Mouse (Mus musculus): ENCODE measurements around the gene Mlh3. TPM values are rescaled to one million over a fixed set of nuclear protein-coding genes. Genes with fewer than 3 reads are reported as not detected.
"Not testable (repeated sequence)": the region's sequence is repeated elsewhere in the genome, so short reads cannot be mapped to it uniquely, and the experiment has no call there.

The Mlh3 gene
- total RNA-seq, 2 experiments from 2014 or later = 8.9 to 10.6 TPM

- TF ChIP-seq CTCF (IDR thresholded peaks at IDR 0.05) = no peak
- Histone ChIP-seq H3K4me3 (no peak overlapping the region), H3K27ac (no peak overlapping the region)
- intact Hi-C loops (cut with DNase I) = no loop called here
- DNase-seq = no peak
These were observed 21.1 kb upstream of the Mlh3 start for GRCm38 (mm10) chr12:85291541-85291940.

- H3K27ac ChIP-seq = peak overlapping the region; percentile 91; the same call in 1 of the 2 replicates
- intact Hi-C loops (cut with DNase I) = no loop called here
These were observed 20.2 kb upstream of the Mlh3 start for GRCm38 (mm10) chr12:85290633-85291032.

DNA sequence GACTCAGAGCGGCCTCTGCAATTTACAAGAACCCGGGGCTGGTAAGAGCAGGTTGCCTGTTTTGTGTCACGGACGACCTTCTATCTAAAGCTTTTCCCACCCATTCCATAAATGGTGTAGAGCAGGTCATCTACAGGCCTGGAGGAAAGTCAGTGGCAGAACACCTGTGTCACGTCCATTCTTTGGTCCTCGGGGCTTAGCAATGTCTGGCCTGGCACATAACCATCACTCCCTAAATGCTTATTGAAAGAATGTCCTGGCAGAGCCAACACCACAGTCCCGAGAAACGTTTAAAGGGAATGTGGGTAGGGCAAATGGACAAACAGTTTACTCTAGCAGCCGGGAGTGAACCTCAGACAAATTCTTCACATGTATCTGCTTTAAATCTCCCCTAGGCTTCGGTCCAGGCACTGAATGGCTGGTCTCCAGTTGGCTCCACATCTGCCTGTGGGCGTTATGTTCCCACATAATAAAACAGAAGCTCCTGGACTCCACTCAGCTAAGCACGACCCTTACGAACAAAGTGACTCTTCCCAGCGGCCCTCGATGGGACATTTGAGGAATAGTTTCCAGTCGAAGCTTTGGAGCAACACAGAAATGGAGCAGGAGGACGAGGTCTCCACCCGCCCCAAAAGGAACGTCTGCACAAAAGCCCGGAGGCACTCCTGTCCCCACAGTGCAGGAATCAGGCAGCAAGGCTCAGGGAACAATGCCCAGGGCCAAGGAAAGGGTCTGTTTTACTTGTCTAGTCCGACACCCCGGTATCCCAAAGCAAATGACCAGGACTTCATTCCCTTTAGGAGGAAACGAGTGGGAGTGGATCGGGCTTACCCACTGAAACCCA, 19.0 kb upstream of the Mlh3 start:
- intact Hi-C loops (cut with DNase I) = loop anchor here (5.0 kb wide), 1 partner anchor 122 kb away; no protein-coding TSS in a partner anchor
- peak; percentile 47 for DNase-seq
- Histone ChIP-seq H3K4me3 (peak overlapping the region; percentile 82), H3K27ac (peak overlapping the region; percentile 91)
- no peak for TF ChIP-seq CTCF (IDR thresholded peaks at IDR 0.05)

More at GRCm38 (mm10) chr12:85290633-85291032, 20.2 kb upstream of the Mlh3 start:
- peak overlapping the region; percentile 82 for H3K4me3 ChIP-seq
- no peak for TF ChIP-seq CTCF (IDR thresholded peaks at IDR 0.05)
- DNase-seq = no peak

- TF ChIP-seq CTCF (IDR thresholded peaks at IDR 0.05) = no peak
These were observed 18.2 kb upstream of the Mlh3 start, which contains the start of gene Zc2hc1c for GRCm38 (mm10) chr12:85288486-85289156. Zc2hc1c (plus strand) TSS chr12:85288591.

DNA sequence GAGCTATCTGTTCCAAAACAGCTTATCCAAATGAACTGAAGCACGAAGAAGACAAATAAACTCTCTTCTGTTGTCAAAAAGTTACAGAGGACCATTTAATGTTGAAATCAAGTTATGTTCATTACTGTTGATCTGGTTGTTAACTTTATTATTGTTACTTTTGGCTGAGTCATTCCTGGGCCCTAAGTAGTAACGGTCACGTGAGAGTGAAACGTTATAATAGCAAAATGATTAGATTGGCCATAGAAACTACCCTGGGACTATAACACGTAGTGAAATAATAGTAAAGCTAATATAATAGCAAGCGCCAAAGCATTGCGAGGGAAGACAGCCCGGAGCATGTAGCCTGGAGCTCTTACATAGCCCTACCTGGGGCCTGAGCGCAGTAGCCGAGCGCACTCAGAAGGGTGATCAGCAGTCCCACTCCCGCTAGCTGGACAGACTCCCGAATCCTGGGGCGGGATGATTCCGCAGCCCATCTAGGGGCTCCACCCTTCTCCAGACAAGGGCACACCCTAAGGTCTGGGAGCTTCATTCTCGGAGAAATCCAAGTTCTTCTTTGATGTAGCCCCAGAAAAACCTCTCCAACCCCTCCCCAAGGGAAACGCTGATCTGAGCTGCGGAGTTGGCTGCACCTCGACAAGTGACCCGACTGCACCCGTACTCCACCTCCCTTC, 17.5 kb upstream of the Mlh3 start, which contains the start of gene Acyp1:
Gene Acyp1 (minus strand): TSS at position 630 of the 677 bp plus-strand sequence.
- H3K27ac ChIP-seq = peak within 1 kb of the TSS; percentile 91
- intact Hi-C loops (cut with DNase I) = loop anchor here (5.0 kb wide), 1 partner anchor 121 kb away; no protein-coding TSS in a partner anchor
- no peak for TF ChIP-seq CTCF (IDR thresholded peaks at IDR 0.05)
- DNase-seq = peak; percentile 81
- H3K4me3 ChIP-seq = peak within 1 kb of the TSS; percentile 82

More at GRCm38 (mm10) chr12:85288486-85289156, 18.2 kb upstream of the Mlh3 start, which contains the start of gene Zc2hc1c:
- Histone ChIP-seq H3K4me3 (peak within 1 kb of the TSS; percentile 82), H3K27ac (peak within 1 kb of the TSS; percentile 91)
- DNase-seq = peak; percentile 95
- intact Hi-C loops (cut with DNase I) = loop anchor here (5.0 kb wide), 1 partner anchor 121 kb away; no protein-coding TSS in a partner anchor

- peak; percentile 48 for TF ChIP-seq CTCF (IDR thresholded peaks at IDR 0.05)
- no peak for DNase-seq
- H3K4me3 ChIP-seq = peak overlapping the region; percentile 82
- intact Hi-C loops (cut with DNase I) = loop anchor here (5.0 kb wide), 1 partner anchor 120 kb away; no protein-coding TSS in a partner anchor
- peak overlapping the region; percentile 91; the same call in 1 of the 2 replicates for H3K27ac ChIP-seq
These were observed 16.5 kb upstream of the Mlh3 start for GRCm38 (mm10) chr12:85286941-85287340.

GRCm38 (mm10) chr12:85284996-85285395, 14.6 kb upstream of the Mlh3 start:
- Histone ChIP-seq H3K4me3 (no peak overlapping the region), H3K27ac (no peak overlapping the region)
- no peak for DNase-seq
- intact Hi-C loops (cut with DNase I) = loop anchor here (5.0 kb wide), 1 partner anchor 118 kb away; no protein-coding TSS in a partner anchor
- no peak for TF ChIP-seq CTCF (IDR thresholded peaks at IDR 0.05)

DNA sequence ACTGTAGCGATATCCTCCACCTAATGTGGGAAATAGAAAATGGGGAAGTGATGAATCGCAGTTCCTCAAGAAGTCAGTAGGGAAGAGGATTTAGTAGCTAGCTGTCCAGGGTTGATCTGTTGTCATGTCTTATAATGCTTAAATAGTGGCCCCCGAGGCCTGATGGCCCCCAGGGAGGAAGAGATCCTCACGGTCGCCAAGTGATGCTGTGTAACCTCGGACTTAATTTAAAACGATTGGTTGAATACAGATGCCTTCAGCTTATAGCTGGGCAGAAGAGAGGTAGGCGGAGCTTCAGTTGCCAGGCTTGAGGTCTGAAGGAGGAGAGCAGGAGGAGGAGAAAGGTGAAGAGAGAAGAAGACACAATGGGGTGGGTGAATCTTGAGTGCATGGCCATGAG, 13.9 kb upstream of the Mlh3 start:
- H3K27ac ChIP-seq = no peak overlapping the region
- no peak for TF ChIP-seq CTCF (IDR thresholded peaks at IDR 0.05)
- no peak overlapping the region for H3K4me3 ChIP-seq
- intact Hi-C loops (cut with DNase I) = no loop called here
- no peak for DNase-seq

- intact Hi-C loops (cut with DNase I); H3K4me3 ChIP-seq; H3K27ac ChIP-seq; DNase-seq: not testable (repeated sequence)
These were observed 11.4 kb upstream of the Mlh3 start for GRCm38 (mm10) chr12:85281756-85282155.

- no peak for TF ChIP-seq CTCF (IDR thresholded peaks at IDR 0.05)
- peak overlapping the region; percentile 91; the same call in 1 of the 2 replicates for H3K27ac ChIP-seq
- intact Hi-C loops (cut with DNase I) = no loop called here
- DNase-seq = no peak
- peak overlapping the region; percentile 80 for H3K4me3 ChIP-seq
These were observed 10.6 kb upstream of the Mlh3 start for GRCm38 (mm10) chr12:85280845-85281651.

- intact Hi-C loops (cut with DNase I) = no loop called here
- TF ChIP-seq CTCF (IDR thresholded peaks at IDR 0.05) = no peak
- H3K27ac ChIP-seq = peak overlapping the region; percentile 91
- DNase-seq = peak; percentile 95
- H3K4me3 ChIP-seq = peak overlapping the region; percentile 80
These were observed 9.9 kb upstream of the Mlh3 start for GRCm38 (mm10) chr12:85280105-85280844.
